Comparison of ENCODE assay signal across 13 mouse cellular contexts in the genomic region with DNA sequence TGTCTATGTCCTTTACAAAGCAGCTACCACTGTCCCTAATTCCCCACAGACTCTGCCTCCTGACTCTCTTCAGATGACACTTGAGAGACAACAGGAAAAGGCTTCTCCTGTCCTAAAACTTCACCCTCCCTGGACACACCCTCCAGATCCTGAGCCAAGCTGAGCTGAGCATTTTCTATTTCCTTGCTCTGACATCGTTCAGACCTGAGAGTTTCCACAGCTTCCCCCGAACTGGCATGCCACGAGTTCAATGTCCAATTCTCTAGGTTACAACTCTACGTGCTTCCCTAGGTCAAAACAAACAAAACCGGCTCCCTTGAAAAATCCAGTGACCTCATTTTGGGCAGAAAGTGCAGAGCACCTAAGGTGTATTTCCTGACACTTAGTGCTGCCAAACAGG.
DNase-seq lines count a peak whose midpoint lies in the region; ATAC-seq and TF ChIP-seq lines count a peak whose summit lies in the region.
"Had no signal": no experiment of that assay in that cellular context is flagged by ENCODE, and none has a peak within 500 bp of the region (broad histone marks: within the 10 kb centered on the region; RNA-seq: fewer than 3 reads in every experiment).

No protein-coding gene starts in this region.

- ATAC-seq in kidney, embryonic 15.5 days (replicated peaks; ENCODE audit: low FRiP score), result no peak
- ATAC-seq in intestine, embryonic 14.5 days (replicated peaks; ENCODE audit: low FRiP score, low TSS enrichment, low read depth), result 0 out of 2 replicates have a peak, but pooled peaks have one; percentile 36
- peak; percentile 49; the same call in 1 of the 2 replicates for ATAC-seq in liver, embryonic 16.5 days (ENCODE audit: low read depth)
- no peak for ATAC-seq in CD4-positive, CD25-positive, alpha-beta regulatory T cell, adult 4 months

- H3K36me3 ChIP-seq in kidney, adult 2 months (ENCODE audit: control insufficient read depth, insufficient read depth, low read length), result no peaks in the 10 kb centered on the region
- peaks cover 15% of the 10 kb centered on the region for H3K36me3 ChIP-seq in kidney, embryonic 15.5 days
- H3K36me3 ChIP-seq in intestine, embryonic 14.5 days (ENCODE audit: control insufficient read depth, insufficient read depth, low read length), result no peaks in the 10 kb centered on the region
- H3K36me3 ChIP-seq in liver, embryonic 16.5 days (ENCODE audit: control insufficient read depth, insufficient read depth), result no peaks in the 10 kb centered on the region

- TF ChIP-seq POLR2A in kidney, adult 2 months (IDR thresholded peaks at IDR 0.05; ENCODE audit: low read depth, low read length), result no peak

- no peak overlapping the region for H3K4me3 ChIP-seq in kidney, adult 2 months (ENCODE audit: insufficient read depth, low read depth, low read length)
- no peak overlapping the region for H3K4me3 ChIP-seq in kidney, embryonic 15.5 days (replicated peaks)
- no peak overlapping the region for H3K4me3 ChIP-seq in intestine, embryonic 14.5 days (ENCODE audit: low read depth, low read length)
- no peak overlapping the region for H3K4me3 ChIP-seq in liver, embryonic 16.5 days (ENCODE audit: low read depth, low read length)
- H3K4me3 ChIP-seq: hindbrain, embryonic 10.5 days had no signal

- DNase-seq in kidney, adult 2 months, result peak; percentile 82
- peak; percentile 37 for DNase-seq in adipocyte (ENCODE audit: low spot score)
- no peak for DNase-seq in intestine, embryonic 14.5 days (ENCODE audit: low spot score)
- DNase-seq in embryo, embryonic 10.5 days (ENCODE audit: low spot score), result no peak
- no peak for DNase-seq in urinary bladder, adult 18-20 months (ENCODE audit: low spot score in 2 of 2)
- DNase-seq: cerebellum, postnatal 10 days; left cerebral cortex, postnatal 4 days; midbrain, embryonic 14.5 days; right cerebral cortex, postnatal 14 days had no signal

- no peaks in the 10 kb centered on the region for H3K27me3 ChIP-seq in kidney, adult 2 months (replicated peaks; ENCODE audit: control insufficient read depth, insufficient read depth, low read length)
- no peaks in the 10 kb centered on the region for H3K27me3 ChIP-seq in kidney, embryonic 15.5 days
- no peaks in the 10 kb centered on the region for H3K27me3 ChIP-seq in intestine, embryonic 14.5 days (replicated peaks; ENCODE audit: control insufficient read depth, insufficient read depth, low read length)
- no peaks in the 10 kb centered on the region for H3K27me3 ChIP-seq in liver, embryonic 16.5 days (ENCODE audit: control insufficient read depth, insufficient read depth, low read depth, low read length)

- no peak overlapping the region for H3K4me2 ChIP-seq in kidney, embryonic 15.5 days
- 0 out of 2 replicates have a peak overlapping the region, but pooled peaks have one; percentile 5 for H3K4me2 ChIP-seq in intestine, embryonic 14.5 days (ENCODE audit: low read length)
- no peak overlapping the region for H3K4me2 ChIP-seq in liver, embryonic 16.5 days (ENCODE audit: low read depth, low read length)

- 7% methylated on average over 5 of the region's 5 CpGs for WGBS in kidney, adult 2 months
- 23% methylated on average over 5 of the region's 5 CpGs for WGBS in kidney, embryonic 15.5 days
- 27% methylated on average over 5 of the region's 5 CpGs for WGBS in intestine, embryonic 14.5 days
- WGBS in liver, embryonic 16.5 days (ENCODE audit: insufficient replicate concordance), result 33% methylated on average over 5 of the region's 5 CpGs

- no peak overlapping the region for H3K9ac ChIP-seq in kidney, embryonic 15.5 days
- H3K9ac ChIP-seq in intestine, embryonic 14.5 days (ENCODE audit: low read length), result no peak overlapping the region
- H3K9ac ChIP-seq in liver, embryonic 16.5 days (ENCODE audit: low read depth, low read length), result 0 out of 2 replicates have a peak overlapping the region, but pooled peaks have one; percentile 11

- TF ChIP-seq CTCF in kidney, adult 2 months (conservative IDR thresholded peaks at IDR 0.05; ENCODE audit: insufficient read depth, insufficient read length, low read depth, low read length), result no peak

- H3K4me1 ChIP-seq in kidney, adult 2 months (ENCODE audit: control insufficient read depth, insufficient read depth, low read length), result peaks cover 19% of the 10 kb centered on the region; the same call in 1 of the 2 replicates
- H3K4me1 ChIP-seq in kidney, embryonic 15.5 days, result peaks cover 43% of the 10 kb centered on the region
- H3K4me1 ChIP-seq in intestine, embryonic 14.5 days (replicated peaks; ENCODE audit: control insufficient read depth, insufficient read depth, low read length), result peaks cover 37% of the 10 kb centered on the region
- H3K4me1 ChIP-seq in liver, embryonic 16.5 days (ENCODE audit: control insufficient read depth, low read depth, low read length), result peaks cover 39% of the 10 kb centered on the region

- H3K27ac ChIP-seq in kidney, adult 2 months (ENCODE audit: insufficient read depth, low read depth, low read length), result no peak overlapping the region
- H3K27ac ChIP-seq in kidney, embryonic 15.5 days, result no peak overlapping the region; the same call in 1 of the 2 replicates
- H3K27ac ChIP-seq in intestine, embryonic 14.5 days (ENCODE audit: low read depth), result no peak overlapping the region
- peak overlapping the region; percentile 69 for H3K27ac ChIP-seq in liver, embryonic 16.5 days (ENCODE audit: low read length)
- H3K27ac ChIP-seq: hindbrain, embryonic 10.5 days had no signal

- H3K9me3 ChIP-seq in kidney, embryonic 15.5 days (replicated peaks), result no peaks in the 10 kb centered on the region
- H3K9me3 ChIP-seq in intestine, embryonic 14.5 days (ENCODE audit: control insufficient read depth, low read length), result no peaks in the 10 kb centered on the region; the same call in 1 of the 2 replicates
- no peaks in the 10 kb centered on the region for H3K9me3 ChIP-seq in liver, embryonic 16.5 days (replicated peaks; ENCODE audit: control insufficient read depth, low read length)
- H3K9me3 ChIP-seq: hindbrain, embryonic 10.5 days had no signal

Comparison
In these comparisons a context has a peak if more than half of its experiments do, and no peak if none do; other contexts are left out.
1. DNase-seq: peak in kidney, adult 2 months (single experiment) and adipocyte (single experiment); none in intestine, embryonic 14.5 days (single experiment), embryo, embryonic 10.5 days (single experiment) and urinary bladder, adult 18-20 months (0 of 2).
2. ATAC-seq: peak in intestine, embryonic 14.5 days (single experiment) and liver, embryonic 16.5 days (single experiment); none in kidney, embryonic 15.5 days (single experiment) and CD4-positive, CD25-positive, alpha-beta regulatory T cell, adult 4 months (single experiment).